Mouse (Mus musculus) hindbrain, embryonic 11.5 days (tissue): ENCODE measurements around the gene Bola1. TPM values are rescaled to one million over a fixed set of nuclear protein-coding genes. Genes with fewer than 3 reads are reported as not detected.
A peak's percentile ranks its signal among the peaks of the same experiment; 100 is the strongest.

Experiments
- ATAC-seq: fragments of 200-750 bp; cut with Nextera tagmentation; 2 replicates; pipeline ENCODE4 v1.8.0; 2017; ENCODE audit warnings: mild to moderate bottlenecking, moderate TSS enrichment, moderate library complexity; ENCODE audit not compliant: low FRiP score
- DNase-seq: peaks from one replicate; pipeline ENCODE4 v3.0.0-alpha.2; 2015; ENCODE audit warnings: low spot score
- H3K27ac ChIP-seq: fragments of 300-500 bp; sonication (generic); 2 replicates; pipeline ENCODE4 v1.5.1; 2014; ENCODE audit warnings: mild to moderate bottlenecking, low read depth, low read length
- H3K27me3 ChIP-seq: fragments of 300-500 bp; sonication (generic); 2 replicates; pipeline ENCODE4 v1.6.1; 2014; ENCODE audit warnings: mild to moderate bottlenecking, low read length, moderate library complexity, mixed read lengths; ENCODE audit not compliant: control insufficient read depth, insufficient read depth
- H3K36me3 ChIP-seq: fragments of 300-500 bp; sonication (generic); 2 replicates; pipeline ENCODE4 v1.6.1; 2014; ENCODE audit warnings: mild to moderate bottlenecking, low read length, moderate library complexity, mixed read lengths; ENCODE audit not compliant: control insufficient read depth, insufficient read depth
- H3K4me1 ChIP-seq: fragments of 300-500 bp; sonication (generic); replicated peaks from 2 replicates; pipeline ENCODE4 v1.6.1; 2014; ENCODE audit warnings: low read length, mixed read lengths; ENCODE audit not compliant: control insufficient read depth, insufficient read depth
- H3K4me2 ChIP-seq: fragments of 300-500 bp; sonication (generic); replicated peaks from 2 replicates; pipeline ENCODE4 v1.6.1; 2014; ENCODE audit warnings: mild to moderate bottlenecking, low read depth, low read length
- H3K4me3 ChIP-seq: fragments of 300-500 bp; sonication (generic); 2 replicates; pipeline ENCODE4 v1.5.1; 2014; ENCODE audit warnings: low read depth, low read length
- H3K9ac ChIP-seq: fragments of 300-500 bp; sonication (generic); 2 replicates; pipeline ENCODE4 v1.6.1; 2014; ENCODE audit warnings: low read depth, low read length
- H3K9me3 ChIP-seq: fragments of 300-500 bp; sonication (generic); 2 replicates; pipeline ENCODE4 v1.6.1; 2016; ENCODE audit warnings: low read length; ENCODE audit not compliant: control insufficient read depth
- WGBS: fragments of 180-500 bp; shearing (Covaris S2); extraction: QIAGEN DNeasy Blood & Tissue Kit; methylation state at CpG from one replicate; pipeline ENCODE4 v1.1.7; 2014; 5-methylcytosine and 5-hydroxymethylcytosine counted together
- polyA plus RNA-seq: library from polyadenylated mRNA; unstranded; fragments of >200 nt; fragmentation: Nextera tagmentation; extraction: Ambion mirVana; gene quantifications from 2 replicates; pipeline ENCODE4 v1.2.1, GENCODE M21; 2014

Bola1 gene
- polyA plus RNA-seq, 1 experiment from 2014 or later, result 73.3 TPM

DNA sequence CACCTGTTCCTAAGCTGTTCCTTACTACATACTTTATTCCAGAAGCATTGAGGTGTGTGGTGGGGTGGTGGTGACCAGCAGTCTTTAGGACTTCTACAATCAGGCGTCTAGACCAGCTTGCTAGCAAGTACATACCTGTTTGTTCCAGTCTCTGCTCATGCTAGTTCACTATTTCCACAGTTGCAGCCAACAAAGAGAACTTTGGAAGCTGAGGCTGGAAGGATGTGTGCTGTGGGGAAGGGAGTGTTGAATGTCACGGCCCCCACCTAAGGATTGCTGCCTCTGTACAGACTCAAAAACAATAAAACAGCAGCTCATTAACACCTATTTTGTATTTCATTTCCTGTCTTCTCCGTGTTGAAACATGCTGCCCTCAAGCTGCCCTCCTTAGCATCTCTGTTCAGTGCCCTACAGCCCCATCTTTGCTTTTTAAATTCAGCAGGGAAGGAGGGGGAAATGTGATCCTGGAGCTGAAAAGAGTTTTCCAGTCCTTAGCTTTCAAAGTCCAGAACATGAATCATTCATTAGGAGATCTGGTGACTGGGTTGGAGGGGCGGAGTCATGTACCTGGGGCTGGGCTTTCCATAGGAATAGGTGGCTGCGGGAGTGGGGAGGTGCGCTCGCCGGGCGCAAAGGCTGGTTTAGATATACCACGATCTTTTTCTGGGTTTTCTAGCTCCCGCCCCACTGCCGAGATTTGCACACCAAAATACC lies 58.5 kb downstream of the Bola1 start:
- no peak overlapping the region for H3K27ac ChIP-seq

DNA sequence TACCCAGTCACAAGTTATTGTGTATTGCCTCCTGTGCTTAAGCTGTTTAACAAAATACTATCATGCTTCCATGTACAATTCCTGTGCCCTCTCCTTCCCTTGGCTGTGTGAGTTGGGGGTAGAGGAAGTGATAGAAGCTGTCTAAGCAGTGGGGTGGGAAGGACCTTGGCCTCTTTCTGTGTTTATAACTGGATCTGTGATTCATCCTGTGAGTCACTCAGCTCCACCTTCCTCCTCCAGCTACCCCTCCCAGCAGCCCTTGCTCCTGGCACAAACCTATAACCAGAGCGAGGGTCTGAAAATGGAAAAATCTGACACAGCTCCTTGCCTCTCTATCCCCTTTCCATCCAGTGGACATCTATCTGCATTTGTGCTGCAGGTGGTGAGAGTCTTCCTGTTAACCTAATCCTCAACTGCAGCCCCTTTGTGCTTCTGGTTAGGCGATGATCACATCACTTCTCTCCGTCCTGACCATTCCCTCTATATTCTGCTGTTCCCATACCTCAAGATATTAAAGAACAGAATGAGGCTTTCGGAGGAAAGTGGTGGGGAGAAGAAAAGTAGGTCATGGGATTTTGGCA lies 59.2 kb downstream of the Bola1 start:
- peaks cover 8% of the 10 kb centered on the region; the same call in 1 of the 2 replicates for H3K4me1 ChIP-seq
- DNase-seq (no peak), ATAC-seq (no peak)
- no peaks in the 10 kb centered on the region; the same call in 1 of the 2 replicates for H3K36me3 ChIP-seq
- H3K9me3 ChIP-seq, result no peaks in the 10 kb centered on the region
- no peak overlapping the region for H3K4me3 ChIP-seq
- H3K4me2 ChIP-seq, result no peak overlapping the region; the same call in 1 of the 2 replicates
- no peak overlapping the region for H3K9ac ChIP-seq
- H3K27me3 ChIP-seq, result peaks cover 3% of the 10 kb centered on the region; the same call in 1 of the 2 replicates
- no peak overlapping the region for H3K27ac ChIP-seq
- WGBS, result 63% methylated on average over 4 of the region's 4 CpGs

More for the DNA sequence above, 58.5 kb downstream of the Bola1 start:
- under 1% methylated on average over 12 of the region's 12 CpGs for WGBS
- Histone ChIP-seq H3K4me3 (peak overlapping the region; percentile 27), H3K36me3 (no peaks in the 10 kb centered on the region), H3K4me2 (peak overlapping the region; percentile 55), H3K9me3 (no peaks in the 10 kb centered on the region), H3K9ac (peak overlapping the region; percentile 44; the same call in 1 of the 2 replicates), H3K4me1 (peaks cover 8% of the 10 kb centered on the region; the same call in 1 of the 2 replicates), H3K27me3 (peaks cover 3% of the 10 kb centered on the region; the same call in 1 of the 2 replicates)
- DNase-seq (peak; percentile 60), ATAC-seq (peak; percentile 53; the same call in 1 of the 2 replicates)

DNA sequence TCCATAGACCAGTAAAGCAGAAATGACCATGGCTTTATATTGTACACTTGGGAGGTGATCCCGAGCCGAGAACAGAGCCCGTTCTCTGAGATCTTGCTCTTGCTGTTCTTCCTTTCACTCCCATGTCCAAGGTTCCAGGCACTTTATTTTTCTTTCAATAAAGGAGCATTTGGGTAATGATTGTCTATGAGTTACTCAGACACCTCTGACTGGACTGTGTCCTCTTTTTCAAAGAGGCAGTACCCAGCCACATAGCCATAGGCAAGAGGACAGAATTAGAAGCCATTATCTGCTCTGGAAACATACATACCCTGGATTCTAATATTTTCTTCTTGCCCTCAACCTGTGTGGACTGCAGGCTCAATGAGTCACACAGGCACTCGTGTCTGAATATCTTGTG lies 59.7 kb downstream of the Bola1 start:
- 78% methylated on average over 4 of the region's 4 CpGs for WGBS
- Histone ChIP-seq H3K27me3 (peaks cover 3% of the 10 kb centered on the region; the same call in 1 of the 2 replicates), H3K9ac (no peak overlapping the region), H3K4me2 (no peak overlapping the region), H3K4me1 (peaks cover 8% of the 10 kb centered on the region; the same call in 1 of the 2 replicates), H3K27ac (no peak overlapping the region), H3K9me3 (no peaks in the 10 kb centered on the region), H3K36me3 (no peaks in the 10 kb centered on the region; the same call in 1 of the 2 replicates), H3K4me3 (no peak overlapping the region)
- ATAC-seq (no peak), DNase-seq (no peak)

- DNase-seq (no peak), ATAC-seq (no peak)
- no peak overlapping the region for H3K4me3 ChIP-seq
- no peaks in the 10 kb centered on the region for H3K27me3 ChIP-seq
- H3K9me3 ChIP-seq, result no peaks in the 10 kb centered on the region
- no peaks in the 10 kb centered on the region for H3K4me1 ChIP-seq
- no peak overlapping the region for H3K4me2 ChIP-seq
- WGBS, result 86% methylated on average over 8 of the region's 8 CpGs
- H3K36me3 ChIP-seq, result no peaks in the 10 kb centered on the region; the same call in 1 of the 2 replicates
- no peak overlapping the region for H3K27ac ChIP-seq
- no peak overlapping the region for H3K9ac ChIP-seq
Measured at GRCm38 (mm10) chr3:96155501-96155900, 64.0 kb downstream of the Bola1 start.

DNA sequence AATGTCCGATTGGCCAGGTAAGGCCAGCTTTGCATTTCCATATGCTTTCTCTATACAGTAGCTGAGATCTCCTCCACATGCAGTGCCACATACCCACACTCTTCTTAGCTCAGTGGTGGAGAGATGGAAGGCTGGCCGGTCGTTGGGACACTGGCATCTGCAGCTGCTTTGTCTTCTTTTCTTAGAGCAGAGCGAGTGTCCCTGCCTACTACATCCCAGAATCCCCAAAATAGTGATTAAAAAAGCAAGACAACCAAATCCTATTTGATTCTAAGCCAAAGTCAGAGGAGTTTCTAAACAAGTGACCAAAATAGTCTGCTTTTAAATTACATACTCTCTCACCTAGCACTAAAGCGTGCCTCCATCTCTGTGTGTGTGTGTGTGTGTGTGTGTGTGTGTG lies 66.9 kb downstream of the Bola1 start:
- H3K27ac ChIP-seq, result no peak overlapping the region
- no peak overlapping the region for H3K9ac ChIP-seq
- 93% methylated on average over 5 of the region's 5 CpGs for WGBS
- H3K4me2 ChIP-seq, result no peak overlapping the region
- ATAC-seq (no peak), DNase-seq (no peak)
- no peaks in the 10 kb centered on the region for H3K4me1 ChIP-seq
- no peak overlapping the region for H3K4me3 ChIP-seq
- no peaks in the 10 kb centered on the region for H3K9me3 ChIP-seq
- no peaks in the 10 kb centered on the region; the same call in 1 of the 2 replicates for H3K36me3 ChIP-seq
- H3K27me3 ChIP-seq, result no peaks in the 10 kb centered on the region

- Histone ChIP-seq H3K4me2 (no peak overlapping the region), H3K9me3 (no peaks in the 10 kb centered on the region), H3K4me1 (no peaks in the 10 kb centered on the region), H3K4me3 (no peak overlapping the region), H3K27ac (no peak overlapping the region), H3K36me3 (no peaks in the 10 kb centered on the region; the same call in 1 of the 2 replicates), H3K27me3 (no peaks in the 10 kb centered on the region), H3K9ac (no peak overlapping the region)
- ATAC-seq (no peak), DNase-seq (no peak)
- 90% methylated on average over 7 of the region's 7 CpGs for whole genome bisulfite sequencing
Measured at GRCm38 (mm10) chr3:96151836-96152235, 67.7 kb downstream of the Bola1 start.

GRCm38 (mm10) chr3:96147950-96148349 lies 71.6 kb downstream of the Bola1 start:
- Histone ChIP-seq H3K36me3 (no peaks in the 10 kb centered on the region; the same call in 1 of the 2 replicates), H3K4me2 (no peak overlapping the region), H3K9me3 (no peaks in the 10 kb centered on the region), H3K27me3 (no peaks in the 10 kb centered on the region), H3K4me3 (no peak overlapping the region), H3K4me1 (no peaks in the 10 kb centered on the region), H3K9ac (no peak overlapping the region), H3K27ac (no peak overlapping the region)
- 32% methylated on average over 5 of the region's 5 CpGs for WGBS
- ATAC-seq (no peak), DNase-seq (peak; percentile 70)
